Mouse (Mus musculus) olfactory bulb, adult 2 months (tissue): ENCODE measurements at regions not wholly inside any gene's neighbourhood (a gene's known extent, or its start where the extent isn't known, plus 50 kb on each side); places are given as distances from the start of the nearest gene placed in this dataset.

Experiments used
- CTCF ChIP-seq: fragments of 200-500 bp; IDR thresholded peaks from 2 replicates; pipeline ENCODE4 v1.5.1; 2012; ENCODE audit warnings: low read depth, mild to moderate bottlenecking, low read length, moderate library complexity; ENCODE audit not compliant: insufficient read depth
- POLR2A ChIP-seq: fragments of 200-500 bp; IDR thresholded peaks from 2 replicates; pipeline ENCODE4 v1.6.1; 2012; ENCODE audit warnings: mild to moderate bottlenecking, low read depth, low read length, moderate library complexity; ENCODE audit not compliant: insufficient read depth

DNA sequence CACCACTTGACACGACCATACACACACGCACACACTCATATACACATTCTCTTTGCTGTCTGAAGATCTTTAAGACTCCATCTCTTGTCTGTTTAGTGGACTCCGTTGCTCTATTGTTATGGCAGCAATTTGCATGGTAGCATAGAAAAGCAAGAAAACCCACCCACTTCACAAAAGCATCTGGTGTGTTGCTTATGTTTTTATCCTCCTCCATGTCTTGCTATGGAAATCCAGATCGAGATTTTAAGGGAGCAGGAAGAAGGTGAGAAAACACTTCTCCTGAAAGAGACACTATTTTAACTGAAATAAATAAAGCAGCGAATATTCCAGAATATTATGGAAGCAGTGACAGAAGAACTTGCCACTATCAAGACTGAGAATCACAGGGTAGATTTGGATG, 207.5 kb upstream of the Stac start:
- TF ChIP-seq POLR2A (no peak), CTCF (no peak)
